Mouse (Mus musculus) kidney, embryonic 16.5 days (tissue): ENCODE results near the gene Junb. TPM values are rescaled to one million over a fixed set of nuclear protein-coding genes. Genes with fewer than 3 reads are reported as not detected.
A peak's percentile ranks its signal among the peaks of the same experiment; 100 is the strongest.

Source experiments
- ATAC-seq: fragments of 200-750 bp; cut with Nextera tagmentation; 2 replicates; pipeline ENCODE4 v1.8.0; 2017; ENCODE audit warnings: moderate TSS enrichment; ENCODE audit not compliant: low FRiP score, low TSS enrichment
- H3K27ac ChIP-seq: fragments of 300-500 bp; sonication (generic); 2 replicates; pipeline ENCODE4 v1.5.1; 2014; ENCODE audit warnings: low read length
- H3K27me3 ChIP-seq: fragments of 300-500 bp; sonication (generic); 2 replicates; pipeline ENCODE4 v1.6.1; 2014; ENCODE audit warnings: low read length, control low read depth, mixed read lengths; ENCODE audit not compliant: insufficient read depth
- H3K36me3 ChIP-seq: fragments of 300-500 bp; sonication (generic); 2 replicates; pipeline ENCODE4 v1.6.1; 2014; ENCODE audit warnings: low read length, control low read depth, mixed read lengths; ENCODE audit not compliant: insufficient read depth
- H3K4me1 ChIP-seq: fragments of 300-500 bp; sonication (generic); 2 replicates; pipeline ENCODE4 v1.6.1; 2014; ENCODE audit warnings: low read length, control low read depth, mixed read lengths; ENCODE audit not compliant: insufficient read depth
- H3K4me2 ChIP-seq: fragments of 300-500 bp; sonication (generic); replicated peaks from 2 replicates; pipeline ENCODE4 v1.6.1; 2014; ENCODE audit warnings: low read depth, low read length
- H3K4me3 ChIP-seq: fragments of 300-500 bp; sonication (generic); 2 replicates; pipeline ENCODE4 v1.5.1; 2014; ENCODE audit warnings: mild to moderate bottlenecking, low read length
- H3K9ac ChIP-seq: fragments of 300-500 bp; sonication (generic); replicated peaks from 2 replicates; pipeline ENCODE4 v1.6.1; 2014; ENCODE audit warnings: low read length
- H3K9me3 ChIP-seq: fragments of 300-500 bp; sonication (generic); 2 replicates; pipeline ENCODE4 v1.6.1; 2016; ENCODE audit warnings: low read length, control low read depth
- WGBS: fragments of 180-500 bp; shearing (Covaris S2); extraction: QIAGEN DNeasy Blood & Tissue Kit; methylation state at CpG from one replicate; pipeline ENCODE4 v1.1.7; 2014; 5-methylcytosine and 5-hydroxymethylcytosine counted together
- polyA plus RNA-seq: library from polyadenylated mRNA; unstranded; fragments of >200 nt; fragmentation: Nextera tagmentation; extraction: Ambion mirVana; gene quantifications from 2 replicates; pipeline ENCODE4 v1.2.1, GENCODE M21; 2015

Junb gene
- polyA plus RNA-seq, 1 experiment from 2014 or later: 11.7 TPM

DNA sequence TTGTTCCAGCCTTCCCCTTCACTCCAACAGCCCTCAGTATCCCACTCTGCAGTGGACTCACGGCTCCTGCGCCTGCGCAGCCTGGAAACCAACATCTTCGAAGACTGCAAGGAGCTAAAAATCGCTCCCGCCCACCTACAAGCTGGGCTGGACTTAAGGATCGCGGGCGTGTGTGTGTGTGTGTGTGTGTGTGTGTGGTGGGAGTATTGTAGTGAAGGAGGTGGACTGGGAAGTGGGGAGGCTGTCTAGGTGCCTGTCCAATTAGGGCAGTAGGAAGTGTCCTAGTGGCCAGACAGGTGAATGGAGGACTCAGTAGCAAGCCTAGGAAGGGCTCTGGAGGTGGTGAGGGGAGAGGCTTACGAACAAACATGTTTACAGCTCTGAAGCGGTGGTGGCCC, 33.3 kb downstream of the Junb start:
- no peak overlapping the region for H3K27ac ChIP-seq
- H3K36me3 ChIP-seq: no peaks in the 10 kb centered on the region
- peak overlapping the region; percentile 69; the same call in 1 of the 2 replicates for H3K4me2 ChIP-seq
- WGBS: 5% methylated on average over 11 of the region's 11 CpGs
- peaks cover 12% of the 10 kb centered on the region for H3K4me1 ChIP-seq
- peaks cover 66% of the 10 kb centered on the region for H3K27me3 ChIP-seq
- H3K9ac ChIP-seq: no peak overlapping the region
- H3K4me3 ChIP-seq: peak overlapping the region; percentile 49
- no peak for ATAC-seq
- no peaks in the 10 kb centered on the region for H3K9me3 ChIP-seq

DNA sequence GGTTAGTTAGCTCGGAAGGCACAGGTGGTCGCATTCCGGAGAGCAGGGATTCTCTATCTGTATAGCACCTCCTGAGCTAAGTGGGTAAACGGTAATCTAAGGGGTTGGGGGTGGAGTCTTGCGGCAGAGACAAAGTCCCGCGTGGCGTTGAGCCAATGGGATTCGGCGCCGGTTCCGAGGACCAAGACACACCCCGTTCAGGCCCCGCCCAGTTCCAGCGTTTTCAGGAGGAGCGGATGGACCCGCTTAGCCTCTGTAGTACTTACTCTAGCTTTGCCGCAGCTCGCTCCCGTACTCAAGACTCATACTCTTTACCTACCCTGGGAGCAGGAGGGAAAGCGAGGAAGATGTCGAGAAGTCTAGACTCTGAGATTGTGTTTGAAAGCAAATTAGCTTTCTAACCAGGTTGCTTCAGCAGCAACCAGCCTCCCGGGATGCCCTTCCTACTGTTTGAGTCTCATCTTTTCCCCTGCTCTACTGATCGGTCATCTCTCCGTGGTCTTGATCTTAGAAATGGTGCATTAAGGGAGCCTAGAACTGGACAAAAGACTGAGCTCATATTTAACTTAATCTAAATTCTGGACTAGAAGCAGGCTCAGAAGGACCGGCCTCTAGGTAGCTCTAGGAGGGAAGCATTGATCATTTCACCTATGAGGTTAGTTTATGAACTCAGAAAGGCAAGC, 33.9 kb downstream of the Junb start:
- Histone ChIP-seq H3K36me3 (no peaks in the 10 kb centered on the region), H3K4me1 (peaks cover 12% of the 10 kb centered on the region), H3K9ac (no peak overlapping the region), H3K27me3 (peaks cover 59% of the 10 kb centered on the region), H3K9me3 (no peaks in the 10 kb centered on the region), H3K4me3 (peak overlapping the region; percentile 5; the same call in 1 of the 2 replicates), H3K27ac (no peak overlapping the region), H3K4me2 (peak overlapping the region; percentile 12; the same call in 1 of the 2 replicates)
- WGBS: 2% methylated on average over 26 of the region's 26 CpGs
- no peak for ATAC-seq

DNA sequence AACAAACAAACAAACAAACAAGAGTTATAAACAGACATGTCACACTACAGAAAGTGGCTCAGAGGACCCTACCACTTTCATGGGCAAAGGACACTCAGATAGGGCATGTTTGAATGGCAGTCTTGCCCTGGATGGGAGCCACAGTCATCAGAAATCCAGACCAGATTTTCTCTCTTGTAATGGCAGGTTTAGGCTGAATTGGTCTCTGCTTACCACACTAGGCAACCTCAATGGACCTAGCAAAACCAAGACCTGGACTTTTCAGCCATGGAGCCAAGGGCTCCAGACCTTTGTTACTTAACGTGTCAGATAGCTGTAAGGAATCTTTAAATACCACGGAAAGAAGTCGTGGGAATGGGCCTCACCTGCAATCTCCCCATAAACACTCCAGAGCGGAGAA, 34.8 kb downstream of the Junb start:
- 17% methylated on average over 4 of the region's 4 CpGs for WGBS
- Histone ChIP-seq H3K27me3 (peaks cover 57% of the 10 kb centered on the region), H3K4me1 (peaks cover 12% of the 10 kb centered on the region), H3K27ac (no peak overlapping the region), H3K9me3 (no peaks in the 10 kb centered on the region), H3K9ac (no peak overlapping the region), H3K4me3 (no peak overlapping the region), H3K36me3 (no peaks in the 10 kb centered on the region), H3K4me2 (no peak overlapping the region)
- ATAC-seq: no peak

DNA sequence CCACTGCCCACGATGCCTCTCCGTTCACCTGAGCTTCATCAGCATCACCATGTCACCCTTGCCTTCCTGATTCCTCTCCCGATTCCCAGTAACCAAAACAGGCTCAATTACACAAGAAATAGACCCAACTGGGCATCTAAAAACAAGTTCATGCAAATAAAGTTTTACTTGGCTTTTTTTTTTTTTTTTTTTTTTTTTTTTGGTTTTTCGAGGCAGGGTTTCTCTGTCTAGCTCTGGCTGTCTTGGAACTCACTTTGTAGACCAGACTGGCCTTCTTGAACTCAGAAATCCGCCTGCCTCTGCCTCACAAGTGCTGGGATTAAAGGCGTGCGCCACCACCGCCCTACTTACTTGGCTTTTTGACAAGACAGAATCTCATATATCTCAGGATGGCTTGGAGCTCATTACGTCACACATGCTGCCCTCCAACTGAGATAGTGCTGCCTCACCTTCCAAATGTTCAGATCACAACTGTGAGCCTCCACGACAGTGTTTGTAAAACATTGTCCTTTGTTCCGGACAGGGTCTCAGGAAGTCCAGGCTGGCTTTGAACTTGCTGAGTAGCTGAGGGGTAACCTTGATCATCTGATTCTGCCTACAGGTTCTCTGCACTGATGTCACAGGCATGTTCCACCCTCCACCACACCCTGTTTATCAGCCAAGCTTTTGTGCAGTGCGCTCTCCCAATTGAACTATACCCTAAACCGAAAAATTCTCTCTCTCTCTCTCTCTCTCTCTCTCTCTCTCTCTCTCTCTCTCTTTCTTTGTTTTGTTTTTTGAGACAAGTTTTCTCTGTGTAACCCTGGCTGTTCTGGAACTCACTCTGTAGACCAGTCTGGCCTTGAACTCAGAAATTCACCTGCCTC, 40.7 kb downstream of the Junb start:
- Histone ChIP-seq H3K27me3 (peaks cover 57% of the 10 kb centered on the region), H3K4me2 (peak overlapping the region; percentile 56), H3K4me3 (no peak overlapping the region), H3K36me3 (no peaks in the 10 kb centered on the region), H3K9ac (no peak overlapping the region), H3K4me1 (peaks cover 17% of the 10 kb centered on the region), H3K9me3 (no peaks in the 10 kb centered on the region), H3K27ac (no peak overlapping the region)
- no peak for ATAC-seq
- WGBS: 59% methylated on average over 13 of the region's 13 CpGs

DNA sequence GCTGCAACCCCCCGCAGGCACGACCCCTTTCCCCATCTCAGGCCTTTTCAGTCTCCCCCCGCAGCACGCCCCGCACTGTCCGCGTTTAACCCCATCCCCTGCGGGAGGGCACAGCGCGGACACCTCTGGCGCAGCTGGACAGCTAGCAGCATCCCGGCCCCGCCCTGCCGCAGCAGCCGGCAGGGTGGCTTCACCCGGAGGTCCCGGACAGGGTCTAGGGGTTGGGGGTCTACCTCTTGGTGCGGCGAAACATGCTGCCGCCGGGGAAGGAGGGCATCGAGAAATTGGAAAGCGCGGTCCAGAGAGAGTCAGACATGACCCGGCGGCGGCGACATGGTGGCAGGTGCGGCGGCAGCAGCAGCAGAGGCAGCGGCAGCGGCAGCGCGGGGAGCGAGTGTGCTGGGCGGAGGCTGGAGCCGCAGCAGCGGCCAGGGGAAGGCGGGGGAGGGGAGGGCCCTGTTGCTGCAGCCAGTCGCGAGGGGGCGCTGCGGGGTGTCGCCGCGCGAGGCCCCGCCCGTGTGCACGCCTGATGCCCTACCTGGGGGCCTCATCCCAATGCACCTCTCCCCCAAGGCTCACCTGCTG, 41.5 kb downstream of the Junb start, which contains the start of gene Mast1:
Gene Mast1, minus strand, starts transcription at position 398 of the 585 bp plus-strand sequence.
- H3K9ac ChIP-seq: no peak within 1 kb of the TSS; the same call in 1 of the 2 replicates
- under 1% methylated on average over 50 of the region's 50 CpGs for WGBS
- peak; percentile 62; the same call in 1 of the 2 replicates for ATAC-seq

DNA sequence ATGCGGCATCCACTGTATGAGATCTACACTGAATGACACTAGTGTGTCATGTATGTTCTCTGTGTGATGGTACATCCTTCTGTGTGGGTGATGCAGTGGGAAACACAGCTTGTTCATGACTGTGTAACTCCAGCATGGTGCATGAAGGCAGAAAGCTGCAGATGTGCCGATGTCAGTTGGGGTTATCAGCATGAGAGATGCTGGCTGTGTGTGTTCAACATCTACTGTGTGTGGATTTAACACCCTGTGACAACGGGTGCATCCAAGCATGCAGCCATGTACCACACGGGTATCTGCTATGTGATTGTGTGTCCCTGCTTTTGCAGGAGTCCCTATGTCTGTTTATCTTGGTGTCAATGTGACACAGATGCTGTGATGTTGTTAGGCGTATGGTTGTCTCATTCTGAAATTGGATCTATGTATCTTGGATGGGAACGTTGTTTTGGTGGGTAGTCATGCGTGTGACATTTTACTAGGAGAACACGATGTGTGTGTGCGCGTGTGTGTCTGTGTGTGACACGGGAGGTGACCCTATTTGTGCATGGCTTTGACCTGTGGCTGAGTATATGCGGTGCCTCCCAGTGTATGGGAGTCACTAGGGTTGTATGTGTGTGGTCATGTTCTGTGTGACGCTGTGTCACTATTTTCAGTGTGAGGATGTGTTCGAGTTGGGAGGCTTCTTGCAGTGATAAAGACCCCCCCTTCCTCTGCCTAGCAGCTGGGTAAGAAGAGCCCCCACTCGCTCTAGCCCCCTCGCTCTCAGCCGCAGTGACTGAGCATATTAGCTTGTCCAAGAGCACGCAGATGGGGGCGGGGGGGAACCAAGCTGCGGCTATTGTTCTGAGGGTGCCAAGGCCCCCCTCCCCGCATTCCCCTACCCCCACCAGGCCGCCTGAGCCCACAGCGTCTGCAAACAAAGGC, 42.2 kb downstream of the Junb start:
- no peaks in the 10 kb centered on the region for H3K9me3 ChIP-seq
- peak overlapping the region; percentile 39 for H3K4me3 ChIP-seq
- peaks cover 17% of the 10 kb centered on the region for H3K4me1 ChIP-seq
- peaks cover 58% of the 10 kb centered on the region for H3K27me3 ChIP-seq
- ATAC-seq: no peak
- H3K27ac ChIP-seq: no peak overlapping the region
- whole genome bisulfite sequencing: 16% methylated on average over 23 of the region's 23 CpGs
- no peak overlapping the region for H3K9ac ChIP-seq
- peak overlapping the region; percentile 56 for H3K4me2 ChIP-seq
- no peaks in the 10 kb centered on the region for H3K36me3 ChIP-seq

More for the DNA sequence above, 41.5 kb downstream of the Junb start, which contains the start of gene Mast1:
- Histone ChIP-seq H3K27me3 (peaks cover 56% of the 10 kb centered on the region), H3K27ac (no peak within 1 kb of the TSS), H3K36me3 (no peaks in the 10 kb centered on the region), H3K4me1 (peaks cover 17% of the 10 kb centered on the region), H3K9me3 (no peaks in the 10 kb centered on the region), H3K4me2 (peak within 1 kb of the TSS; percentile 56), H3K4me3 (peak within 1 kb of the TSS; percentile 39)

DNA sequence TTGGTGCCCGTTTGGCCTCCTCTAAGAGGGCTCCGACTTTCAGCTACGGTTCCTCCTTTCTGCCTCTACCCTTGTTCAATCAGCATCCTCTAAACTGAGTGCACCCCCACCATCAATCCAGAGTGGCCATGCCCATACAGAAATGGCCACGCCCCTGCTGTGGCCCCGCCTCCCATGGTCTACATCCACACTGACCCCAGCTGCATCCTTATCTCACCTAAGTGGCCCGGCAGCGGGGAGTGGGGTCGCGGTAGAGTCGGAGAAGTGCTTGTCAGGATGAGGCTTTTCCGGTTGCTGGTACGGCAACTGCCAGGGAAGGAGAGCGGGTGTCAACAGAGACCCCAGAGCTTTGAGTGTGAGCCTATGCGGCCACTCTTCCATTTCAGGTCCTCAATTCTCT, 43.0 kb downstream of the Junb start:
- Histone ChIP-seq H3K9me3 (no peaks in the 10 kb centered on the region), H3K4me2 (no peak overlapping the region), H3K27me3 (peaks cover 63% of the 10 kb centered on the region), H3K4me1 (peaks cover 17% of the 10 kb centered on the region), H3K36me3 (no peaks in the 10 kb centered on the region), H3K9ac (no peak overlapping the region), H3K27ac (no peak overlapping the region), H3K4me3 (no peak overlapping the region)
- ATAC-seq: no peak
- WGBS: 5% methylated on average over 14 of the region's 14 CpGs

DNA sequence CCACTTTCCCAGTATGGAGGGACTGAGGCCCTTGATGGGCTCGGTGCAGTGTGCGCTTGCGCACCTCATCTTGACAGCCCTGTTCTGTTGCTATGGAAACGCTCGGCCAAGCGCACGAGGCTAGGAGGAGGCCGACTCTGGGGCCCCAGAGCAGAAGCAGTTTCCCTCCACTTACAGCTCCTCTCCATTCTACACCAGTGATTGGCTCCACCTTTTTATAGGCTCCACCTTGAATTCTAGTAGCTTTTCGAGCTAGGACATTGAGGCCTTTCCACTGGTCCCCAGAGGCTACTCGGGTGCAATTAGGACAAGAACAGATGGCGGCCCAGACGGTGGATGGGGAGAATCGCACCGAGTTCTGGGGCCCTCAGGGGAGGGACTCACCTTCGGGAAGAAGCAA, 43.7 kb downstream of the Junb start:
- no peak overlapping the region for H3K4me3 ChIP-seq
- peaks cover 17% of the 10 kb centered on the region for H3K4me1 ChIP-seq
- H3K36me3 ChIP-seq: no peaks in the 10 kb centered on the region
- H3K9ac ChIP-seq: no peak overlapping the region
- whole genome bisulfite sequencing: 1% methylated on average over 15 of the region's 15 CpGs
- no peak overlapping the region for H3K27ac ChIP-seq
- 0 out of 2 replicates have a peak overlapping the region, but pooled peaks have one; percentile 2 for H3K4me2 ChIP-seq
- no peaks in the 10 kb centered on the region for H3K9me3 ChIP-seq
- peaks cover 67% of the 10 kb centered on the region for H3K27me3 ChIP-seq
- peak; percentile 33; the same call in 1 of the 2 replicates for ATAC-seq
